Mouse (Mus musculus) granulocyte monocyte progenitor cell, adult 5-6 weeks (primary cell): ENCODE results near the gene Dner. TPM values are rescaled to one million over a fixed set of nuclear protein-coding genes. Genes with fewer than 3 reads are reported as not detected.

Source experiments
- ATAC-seq: replicated peaks from 2 replicates; pipeline ENCODE4 v1.8.0; 2016; ENCODE audit warnings: mild to moderate bottlenecking, moderate TSS enrichment, inconsistent platforms; ENCODE audit not compliant: poor library complexity, severe bottlenecking
- total RNA-seq, 2 experiments: library from RNA; stranded (forward) in 1 of 2; stranded (reverse) in 1 of 2; fragments of 200-712, 200-1000 nt in 1 of 2; fragments of >200 nt in 1 of 2; fragmentation: Nextera tagmentation in 1 of 2; gene quantifications; 2 replicates each; pipeline ENCODE4 v1.2.3; 2014 to 2017

Gene Dner
- total RNA-seq, 2 experiments from 2014 or later, result not detected

GRCm38 (mm10) chr1:84464761-84465160 is 231.3 kb downstream of the Dner start:
- no peak for ATAC-seq

GRCm38 (mm10) chr1:84463976-84464662 is 231.9 kb downstream of the Dner start:
- ATAC-seq, result no peak

GRCm38 (mm10) chr1:84449566-84450278 is 246.3 kb downstream of the Dner start:
- ATAC-seq, result no peak

- ATAC-seq, result no peak
Measured at GRCm38 (mm10) chr1:84443640-84444039, 252.4 kb downstream of the Dner start.

- ATAC-seq, result no peak
Measured at GRCm38 (mm10) chr1:84443050-84443449, 253.0 kb downstream of the Dner start.

GRCm38 (mm10) chr1:84441419-84441818 is 254.6 kb downstream of the Dner start:
- ATAC-seq, result no peak

- peak; percentile 99 for ATAC-seq
Measured at GRCm38 (mm10) chr1:84437565-84437964, 258.5 kb downstream of the Dner start.

- ATAC-seq, result no peak
Measured at GRCm38 (mm10) chr1:84436281-84436680, 259.7 kb downstream of the Dner start.

GRCm38 (mm10) chr1:84433291-84433980 is 262.6 kb downstream of the Dner start:
- no peak for ATAC-seq

- no peak for ATAC-seq
Measured at GRCm38 (mm10) chr1:84432311-84432710, 263.7 kb downstream of the Dner start.

GRCm38 (mm10) chr1:84428331-84428730 is 267.7 kb downstream of the Dner start:
- no peak for ATAC-seq

GRCm38 (mm10) chr1:84427757-84428156 is 268.3 kb downstream of the Dner start:
- no peak for ATAC-seq

- ATAC-seq, result peak; percentile 89
Measured at GRCm38 (mm10) chr1:84426679-84427078, 269.3 kb downstream of the Dner start.

- no peak for ATAC-seq
Measured at GRCm38 (mm10) chr1:84422881-84423280, 273.1 kb downstream of the Dner start.

- ATAC-seq, result peak; percentile 45
Measured at GRCm38 (mm10) chr1:84421845-84422244, 274.2 kb downstream of the Dner start.

- ATAC-seq, result no peak
Measured at GRCm38 (mm10) chr1:84419416-84419815, 276.6 kb downstream of the Dner start.

- no peak for ATAC-seq
Measured at GRCm38 (mm10) chr1:84418511-84418910, 277.5 kb downstream of the Dner start.

- no peak for ATAC-seq
Measured at GRCm38 (mm10) chr1:84417761-84418238, 278.2 kb downstream of the Dner start.

- ATAC-seq, result no peak
Measured at GRCm38 (mm10) chr1:84417276-84417675, 278.7 kb downstream of the Dner start.

GRCm38 (mm10) chr1:84414464-84414863 is 281.6 kb downstream of the Dner start:
- no peak for ATAC-seq

GRCm38 (mm10) chr1:84409514-84409913 is 286.5 kb downstream of the Dner start:
- no peak for ATAC-seq
